Mouse (Mus musculus): ENCODE results near the gene Ppp3ca.
A peak's percentile ranks its signal among the peaks of the same experiment; 100 is the strongest.

Gene Ppp3ca

DNA sequence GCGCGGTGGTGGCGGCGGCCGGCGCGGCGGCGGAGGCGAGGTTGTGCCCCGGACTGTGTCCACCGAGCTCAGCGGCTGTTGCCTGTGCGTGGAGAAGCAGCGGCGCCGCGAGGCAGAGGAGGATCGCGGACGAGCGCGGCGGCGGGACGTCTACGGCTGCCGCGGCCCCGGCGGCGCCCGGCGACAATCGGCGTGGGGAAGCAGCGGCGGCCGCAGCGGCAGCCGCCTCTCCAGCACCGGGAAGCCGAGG lies at the start of gene Ppp3ca:
Ppp3ca (plus strand) TSS at position 15 of the 250 bp plus-strand sequence.
- no peak for DNase-seq (ENCODE audit: low spot score in 2 of 2)

- DNase-seq (ENCODE audit: low spot score in 2 of 2), result no peak
Measured at GRCm38 (mm10) chr3:136640544-136641230, 29.2 kb upstream of the Ppp3ca start.

- no peak for DNase-seq (ENCODE audit: low spot score in 2 of 2)
Measured at GRCm38 (mm10) chr3:136650966-136651365, 19.0 kb upstream of the Ppp3ca start.

- no peak for DNase-seq (ENCODE audit: low spot score in 2 of 2)
Measured at GRCm38 (mm10) chr3:136651496-136651895, 18.4 kb upstream of the Ppp3ca start.

DNA sequence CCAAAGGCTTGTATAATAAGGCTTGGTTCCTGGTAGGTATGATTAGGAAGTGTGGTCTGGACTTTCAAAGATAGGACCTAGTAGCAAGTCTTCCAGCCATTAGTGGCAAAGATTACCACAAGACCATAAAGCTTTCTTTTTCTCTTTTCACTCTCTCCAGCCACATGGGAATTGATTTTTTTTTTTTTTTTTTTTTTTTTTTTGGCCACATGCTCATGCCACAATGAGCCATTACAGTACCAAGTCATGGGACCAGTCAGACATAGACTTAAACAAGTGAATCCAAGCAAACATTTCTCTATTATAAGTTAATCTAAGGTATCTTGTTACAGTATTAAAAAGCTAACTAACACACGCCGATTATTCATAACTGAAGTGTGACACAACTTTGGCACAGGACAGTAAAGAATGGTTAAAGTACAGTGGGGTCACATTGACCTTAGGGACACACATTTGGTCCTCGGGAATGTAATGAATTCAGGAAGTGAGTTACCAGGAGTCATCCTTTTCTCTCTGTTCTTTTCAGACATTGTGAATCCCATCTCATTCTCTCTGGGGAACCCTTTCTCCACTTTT lies 13.4 kb upstream of the Ppp3ca start:
- DNase-seq (ENCODE audit: low spot score in 2 of 2), result no peak

- DNase-seq (ENCODE audit: low spot score in 2 of 2), result no peak
Measured at GRCm38 (mm10) chr3:136658681-136659080, 11.2 kb upstream of the Ppp3ca start.

- DNase-seq (ENCODE audit: low spot score in 2 of 2), result no peak
Measured at GRCm38 (mm10) chr3:136665119-136665518, 4.8 kb upstream of the Ppp3ca start.

GRCm38 (mm10) chr3:136668072-136668471 lies 1.9 kb upstream of the Ppp3ca start:
- DNase-seq (ENCODE audit: low spot score in 2 of 2), result no peak

DNA sequence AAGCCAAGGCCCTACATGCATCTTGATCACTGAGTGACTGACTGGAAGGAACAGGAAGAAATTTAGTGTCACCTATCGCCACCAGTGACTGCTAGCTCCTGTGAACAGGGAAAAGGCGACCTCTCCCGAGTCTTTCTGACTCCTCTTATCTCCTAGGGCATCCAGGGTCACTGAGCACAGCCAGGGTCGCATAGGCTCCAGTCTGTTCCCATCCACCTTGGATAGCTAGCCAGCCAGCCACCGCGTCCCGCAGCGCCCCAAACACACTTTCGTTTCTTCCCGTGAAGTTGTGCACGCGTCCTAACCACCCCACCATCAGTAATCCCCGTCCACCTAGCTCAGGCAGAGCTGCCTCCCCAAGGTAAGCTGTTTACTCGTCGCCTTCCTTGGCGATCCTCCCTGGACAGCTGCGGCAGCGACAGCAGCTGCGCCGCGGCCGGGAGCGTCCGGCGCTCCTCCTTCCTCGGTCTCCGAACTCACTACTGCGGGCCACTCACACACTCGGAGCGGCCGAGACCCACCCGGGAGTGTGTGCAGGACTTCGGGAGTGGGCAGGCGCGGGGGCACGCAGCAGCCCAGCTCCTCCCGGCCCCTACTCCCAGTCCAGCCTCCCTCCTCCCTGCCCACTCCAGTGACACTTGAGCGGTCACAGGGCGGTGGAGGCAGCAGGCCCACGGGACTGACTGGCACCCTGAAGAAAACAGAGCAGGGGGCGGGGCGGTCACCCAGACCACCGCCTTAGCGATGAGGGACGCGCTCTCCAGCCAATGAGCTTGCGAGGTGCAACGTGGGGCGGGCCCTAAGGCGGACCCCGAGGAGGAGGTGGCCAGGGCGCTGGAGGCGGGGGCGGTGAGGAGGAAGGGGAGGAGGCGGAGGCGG lies 454 bp upstream of the Ppp3ca start:
- peak; percentile 99 to 100 for DNase-seq (ENCODE audit: low spot score in 2 of 2)

DNA sequence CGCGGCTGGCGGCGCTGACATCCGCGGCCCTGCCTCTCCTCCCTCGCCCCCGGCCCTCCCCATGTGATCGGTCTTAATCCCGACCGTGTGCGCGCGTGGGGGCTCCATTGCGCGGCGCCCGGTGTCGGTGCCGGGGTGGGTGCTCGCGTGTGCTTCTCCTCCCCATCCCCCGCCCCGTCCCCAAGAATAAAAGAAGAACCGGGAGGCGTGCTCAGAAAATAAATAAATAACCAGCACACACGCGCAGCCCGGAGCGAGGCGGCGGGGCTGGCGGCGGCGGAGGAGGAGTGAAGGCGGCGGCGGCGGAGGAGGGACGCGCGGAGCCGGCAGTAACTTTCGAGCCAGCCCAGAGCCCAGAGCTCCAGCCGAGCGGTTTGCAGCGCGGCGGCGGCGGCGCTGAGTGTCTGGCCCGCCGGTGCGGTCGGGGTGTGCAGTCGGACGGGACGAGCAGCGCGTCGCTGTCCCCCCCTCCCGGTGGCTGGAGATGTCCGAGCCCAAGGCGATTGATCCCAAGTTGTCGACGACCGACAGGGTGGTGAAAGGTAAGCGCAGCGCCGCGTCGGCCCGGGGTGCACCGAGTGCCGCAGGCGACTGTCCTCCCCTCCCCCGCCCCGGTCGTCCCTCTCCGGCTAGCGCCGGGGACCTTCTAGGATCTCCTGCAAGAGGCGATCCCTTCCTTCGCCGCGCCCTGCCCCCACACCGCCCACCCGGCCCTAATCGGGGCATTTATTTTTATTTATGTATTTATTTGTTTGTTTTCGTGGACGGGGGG lies 622 bp downstream of the Ppp3ca start:
- peak; percentile 57 to 67 for DNase-seq (ENCODE audit: low spot score in 2 of 2)

DNA sequence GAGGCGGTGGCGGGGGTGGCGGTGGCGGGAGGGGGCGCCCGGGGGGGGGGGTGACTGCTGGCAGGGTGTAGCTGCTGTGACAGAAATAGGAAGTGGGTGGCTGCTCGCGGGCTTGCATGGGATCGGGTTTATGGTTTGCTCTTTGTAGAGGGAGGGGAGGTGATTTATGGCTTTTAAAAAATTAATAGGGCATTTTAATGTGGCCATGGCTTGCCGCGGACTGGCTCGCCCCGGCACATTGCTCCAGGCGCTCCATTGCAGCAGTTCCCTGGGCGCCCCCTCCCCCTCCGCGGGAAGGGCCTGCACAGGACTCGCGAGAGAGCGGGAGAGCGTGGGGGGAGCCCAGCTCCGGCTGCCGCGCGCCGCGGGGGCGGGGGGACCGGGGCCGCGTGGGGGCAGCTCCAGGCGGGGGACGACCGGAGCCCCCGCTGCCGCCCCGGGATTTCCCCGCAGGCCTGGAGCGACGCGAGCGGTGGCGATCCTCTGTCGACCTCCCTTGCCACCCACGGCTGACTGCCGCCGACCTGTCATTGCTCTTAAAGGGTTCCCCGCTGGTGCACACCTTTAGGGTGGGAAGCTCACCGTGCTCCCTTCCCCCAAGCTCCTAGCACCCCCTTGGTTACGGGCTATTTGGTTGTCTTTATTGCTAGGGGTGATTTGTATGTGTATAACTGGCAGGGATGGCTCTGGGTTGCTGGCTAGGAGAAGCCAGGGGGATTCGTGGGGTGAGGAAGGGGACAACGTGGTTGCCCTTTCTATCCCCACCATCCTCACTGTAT lies 1.4 kb downstream of the Ppp3ca start:
- DNase-seq (ENCODE audit: low spot score in 2 of 2), result peak; percentile 70 to 78

DNA sequence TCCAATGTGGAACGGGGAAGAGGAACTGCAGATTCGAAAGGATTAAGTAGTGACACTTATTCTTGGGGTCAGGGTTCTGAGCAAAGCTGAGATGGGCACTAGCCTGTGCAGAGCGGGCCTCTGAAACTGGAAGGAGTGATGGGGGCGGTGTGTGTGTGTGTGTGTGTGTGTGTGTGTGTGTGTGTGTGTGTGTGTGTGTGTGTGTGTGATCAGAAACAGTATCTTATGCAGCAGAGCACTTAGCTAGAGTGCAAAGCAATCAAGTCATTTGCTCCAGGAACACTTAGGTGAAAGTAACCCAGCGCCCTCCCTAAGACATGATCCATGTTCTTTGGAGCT lies 2.0 kb downstream of the Ppp3ca start:
- DNase-seq (ENCODE audit: low spot score in 2 of 2), result peak; percentile 39 to 44

DNA sequence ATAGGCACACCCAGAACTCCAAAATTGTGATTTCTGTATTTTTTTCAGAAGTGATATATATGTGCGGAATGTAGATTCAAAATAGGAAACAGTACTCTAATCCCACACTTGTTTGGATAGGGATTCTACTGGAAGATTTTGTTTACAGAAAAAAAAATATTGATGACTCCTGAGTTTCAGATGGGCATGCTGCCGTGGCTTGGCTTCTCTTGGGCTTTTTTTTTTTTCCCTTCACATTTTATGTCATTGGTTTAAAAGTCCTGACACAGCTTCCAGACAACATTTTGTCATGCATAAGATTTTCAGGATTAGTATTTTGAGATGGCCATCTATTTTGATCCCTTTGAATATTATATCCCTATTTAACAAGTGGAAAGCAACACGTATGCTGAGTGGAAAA lies 2.9 kb downstream of the Ppp3ca start:
- no peak for DNase-seq (ENCODE audit: low spot score in 2 of 2)

GRCm38 (mm10) chr3:136673363-136673762 lies 3.4 kb downstream of the Ppp3ca start:
- no peak for DNase-seq (ENCODE audit: low spot score in 2 of 2)

- no peak for DNase-seq (ENCODE audit: low spot score in 2 of 2)
Measured at GRCm38 (mm10) chr3:136674486-136674885, 4.6 kb downstream of the Ppp3ca start.

- no peak for DNase-seq (ENCODE audit: low spot score in 2 of 2)
Measured at GRCm38 (mm10) chr3:136676991-136677390, 7.1 kb downstream of the Ppp3ca start.

GRCm38 (mm10) chr3:136678386-136678785 lies 8.5 kb downstream of the Ppp3ca start:
- DNase-seq (ENCODE audit: low spot score in 2 of 2), result no peak

GRCm38 (mm10) chr3:136679903-136680491 lies 10.1 kb downstream of the Ppp3ca start:
- DNase-seq (ENCODE audit: low spot score in 2 of 2), result no peak

DNA sequence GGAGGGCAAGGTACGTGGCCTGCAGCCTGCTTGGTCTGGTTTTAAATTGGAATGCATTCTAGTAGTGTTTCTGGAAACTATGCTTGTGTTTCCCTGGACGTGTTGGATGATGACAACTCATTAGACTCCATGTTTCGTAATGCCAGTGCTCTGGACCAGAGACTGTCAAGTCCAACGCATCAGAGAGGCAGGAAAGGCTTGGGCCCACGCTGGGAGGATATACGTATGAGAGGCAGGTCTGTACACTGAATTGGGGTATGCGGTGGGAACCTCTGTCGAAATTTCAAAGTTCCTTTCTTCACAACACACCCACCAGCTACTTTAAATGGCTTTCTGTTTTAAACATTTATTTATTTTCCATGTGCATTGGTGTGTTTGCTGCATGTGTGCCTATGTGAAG lies 12.3 kb downstream of the Ppp3ca start:
- no peak for DNase-seq (ENCODE audit: low spot score in 2 of 2)

DNA sequence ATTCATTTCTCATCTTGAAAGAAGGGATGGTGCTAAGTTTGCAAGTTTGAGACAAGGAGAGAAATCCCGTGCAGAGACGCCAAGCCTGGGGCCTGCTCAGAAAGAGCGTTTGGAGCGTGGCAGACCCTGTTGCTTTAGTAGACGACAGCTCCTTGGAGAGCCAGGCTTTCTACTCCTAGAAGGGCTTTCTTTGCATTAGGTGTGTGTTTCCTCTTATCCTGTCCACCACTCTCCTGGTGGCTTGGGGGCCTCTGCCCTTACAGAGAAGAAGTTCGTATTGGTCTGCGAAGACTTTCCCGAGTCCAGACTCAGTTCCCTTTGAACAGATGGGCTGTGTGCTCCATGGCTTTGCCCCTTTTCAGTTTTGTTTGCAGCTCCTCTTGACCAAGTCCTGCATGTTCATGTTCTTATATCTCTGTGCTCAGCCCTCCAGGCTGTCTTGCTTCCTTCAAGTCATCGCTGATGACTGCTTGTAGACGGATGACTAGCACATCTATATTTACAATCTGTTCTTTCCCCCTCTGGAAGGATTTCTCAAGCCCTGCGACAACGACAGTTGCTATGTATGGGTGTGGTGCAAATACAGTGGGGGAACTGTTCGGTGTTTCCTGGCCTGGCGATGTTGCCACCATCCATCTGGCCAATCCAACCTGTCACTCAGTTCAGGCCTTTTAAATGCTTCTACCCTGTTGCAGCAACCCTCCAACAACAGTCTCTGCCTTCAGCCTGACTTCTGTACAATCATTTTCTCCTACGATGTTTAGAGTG lies 14.5 kb downstream of the Ppp3ca start:
- no peak for DNase-seq (ENCODE audit: low spot score in 2 of 2)

All from natural killer cell, adult 2 months (primary cell).